Mouse (Mus musculus) lung, adult 2 months (tissue): ENCODE results near the gene Cys1.

Source experiments
- CTCF ChIP-seq: fragments of 200-500 bp; IDR thresholded peaks from 2 replicates; pipeline ENCODE4 v1.5.1; 2011; ENCODE audit warnings: mild to moderate bottlenecking, low read length, control low read depth; ENCODE audit not compliant: insufficient read depth
- POLR2A ChIP-seq: fragments of 200-500 bp; IDR thresholded peaks from 2 replicates; pipeline ENCODE4 v1.6.1; 2011; ENCODE audit warnings: low read depth, mild to moderate bottlenecking, control low read depth, low read length, borderline replicate concordance; ENCODE audit errors: extremely low read depth

DNA sequence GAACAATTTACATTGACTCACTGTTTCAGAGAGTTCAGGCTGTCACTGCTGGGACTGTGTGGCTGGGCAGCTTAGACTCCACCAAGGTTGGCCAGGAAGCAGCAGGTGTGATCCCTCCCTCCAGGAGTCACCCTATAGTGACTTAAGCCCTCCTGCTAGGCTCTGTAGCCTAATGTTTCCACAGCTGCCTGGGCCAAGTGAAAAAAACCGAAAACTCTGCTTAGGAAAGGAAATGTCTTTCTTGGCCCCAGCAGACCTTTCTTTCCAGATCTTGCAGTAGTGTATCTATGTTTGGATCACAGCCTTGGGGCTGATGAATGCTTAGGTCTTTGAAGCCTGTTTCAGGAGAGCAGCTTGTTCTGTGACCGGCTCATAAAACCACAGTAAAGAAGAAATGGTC, 41.8 kb upstream of the Cys1 start:
- TF ChIP-seq CTCF (no peak), POLR2A (no peak)
